Mouse (Mus musculus): ENCODE results near the gene Slc16a10. TPM values are rescaled to one million over a fixed set of nuclear protein-coding genes. Genes with fewer than 3 reads are reported as not detected.

Gene Slc16a10
- polyA plus RNA-seq, 1 experiment from 2014 or later = 3.3 TPM

GRCm38 (mm10) chr10:40146451-40146850 is 4.4 kb upstream of the Slc16a10 start:
- Histone ChIP-seq H3K9ac (replicated peaks) (no peak overlapping the region), H3K4me2 (replicated peaks) (no peak overlapping the region), H3K36me3 (no peaks in the 10 kb centered on the region), H3K9me3 (no peaks in the 10 kb centered on the region), H3K27me3 (no peaks in the 10 kb centered on the region), H3K4me1 (peaks cover 7% of the 10 kb centered on the region), H3K4me3 (no peak overlapping the region), H3K27ac (replicated peaks) (no peak overlapping the region)
- ATAC-seq (replicated peaks) = no peak
- 82% methylated on average over 3 of the region's 3 CpGs for WGBS

- Histone ChIP-seq H3K9ac (replicated peaks) (no peak overlapping the region), H3K9me3 (no peaks in the 10 kb centered on the region), H3K4me3 (no peak overlapping the region), H3K27me3 (no peaks in the 10 kb centered on the region), H3K4me2 (replicated peaks) (no peak overlapping the region), H3K4me1 (peaks cover 11% of the 10 kb centered on the region), H3K27ac (replicated peaks) (no peak overlapping the region), H3K36me3 (no peaks in the 10 kb centered on the region)
- ATAC-seq (replicated peaks) = no peak
- 78% methylated on average over 1 of the region's 1 CpGs for WGBS
Observed at GRCm38 (mm10) chr10:40144815-40145214, 2.8 kb upstream of the Slc16a10 start.

GRCm38 (mm10) chr10:40141016-40141851 is 824 bp downstream of the Slc16a10 start:
- 32% methylated on average over 27 of the region's 27 CpGs for WGBS

GRCm38 (mm10) chr10:40139646-40140045 is 2.4 kb downstream of the Slc16a10 start:
- Histone ChIP-seq H3K27me3 (no peaks in the 10 kb centered on the region), H3K36me3 (no peaks in the 10 kb centered on the region), H3K9ac (replicated peaks) (no peak overlapping the region), H3K27ac (replicated peaks) (no peak overlapping the region), H3K9me3 (no peaks in the 10 kb centered on the region), H3K4me1 (peaks cover 11% of the 10 kb centered on the region), H3K4me2 (replicated peaks) (no peak overlapping the region), H3K4me3 (no peak overlapping the region)
- ATAC-seq (replicated peaks) = no peak
- 92% methylated on average over 4 of the region's 4 CpGs for WGBS

More at GRCm38 (mm10) chr10:40141016-40141851, 824 bp downstream of the Slc16a10 start:
- ATAC-seq (replicated peaks) = no peak; the same call in 1 of the 2 replicates
- peak overlapping the region; percentile 51 for H3K9ac ChIP-seq (replicated peaks)
- H3K4me1 ChIP-seq = peaks cover 11% of the 10 kb centered on the region
- no peaks in the 10 kb centered on the region for H3K36me3 ChIP-seq
- H3K4me2 ChIP-seq (replicated peaks) = peak overlapping the region; percentile 81
- H3K27ac ChIP-seq (replicated peaks) = no peak overlapping the region
- peak overlapping the region; percentile 58 for H3K4me3 ChIP-seq
- no peaks in the 10 kb centered on the region for H3K9me3 ChIP-seq
- H3K27me3 ChIP-seq = no peaks in the 10 kb centered on the region

GRCm38 (mm10) chr10:40135807-40136778 is 6.0 kb downstream of the Slc16a10 start:
- ATAC-seq (replicated peaks) = no peak
- Histone ChIP-seq H3K4me2 (replicated peaks) (no peak overlapping the region), H3K9ac (replicated peaks) (no peak overlapping the region), H3K4me1 (peaks cover 1% of the 10 kb centered on the region; the same call in 1 of the 2 replicates), H3K36me3 (no peaks in the 10 kb centered on the region), H3K27ac (replicated peaks) (no peak overlapping the region), H3K27me3 (no peaks in the 10 kb centered on the region), H3K9me3 (no peaks in the 10 kb centered on the region), H3K4me3 (no peak overlapping the region)
- 65% methylated on average over 9 of the region's 9 CpGs for WGBS

GRCm38 (mm10) chr10:40134906-40135305 is 7.2 kb downstream of the Slc16a10 start:
- Histone ChIP-seq H3K36me3 (no peaks in the 10 kb centered on the region), H3K9me3 (no peaks in the 10 kb centered on the region), H3K4me3 (no peak overlapping the region), H3K9ac (replicated peaks) (no peak overlapping the region), H3K4me2 (replicated peaks) (no peak overlapping the region), H3K27ac (replicated peaks) (no peak overlapping the region), H3K27me3 (no peaks in the 10 kb centered on the region), H3K4me1 (no peaks in the 10 kb centered on the region)
- ATAC-seq (replicated peaks) = no peak
- 88% methylated on average over 6 of the region's 6 CpGs for WGBS

GRCm38 (mm10) chr10:40133636-40134035 is 8.4 kb downstream of the Slc16a10 start:
- H3K9ac ChIP-seq (replicated peaks) = no peak overlapping the region
- no peaks in the 10 kb centered on the region for H3K36me3 ChIP-seq
- H3K27ac ChIP-seq (replicated peaks) = no peak overlapping the region
- no peaks in the 10 kb centered on the region for H3K4me1 ChIP-seq
- no peaks in the 10 kb centered on the region for H3K9me3 ChIP-seq
- no peak for ATAC-seq (replicated peaks)
- H3K4me3 ChIP-seq = no peak overlapping the region
- WGBS = 88% methylated on average over 1 of the region's 1 CpGs
- H3K27me3 ChIP-seq = no peaks in the 10 kb centered on the region
- H3K4me2 ChIP-seq (replicated peaks) = no peak overlapping the region

GRCm38 (mm10) chr10:40131690-40132418 is 10.2 kb downstream of the Slc16a10 start:
- no peak overlapping the region for H3K27ac ChIP-seq (replicated peaks)
- H3K27me3 ChIP-seq = no peaks in the 10 kb centered on the region
- no peak overlapping the region for H3K4me2 ChIP-seq (replicated peaks)
- no peak overlapping the region for H3K9ac ChIP-seq (replicated peaks)
- ATAC-seq (replicated peaks) = no peak
- H3K4me3 ChIP-seq = no peak overlapping the region
- no peaks in the 10 kb centered on the region for H3K9me3 ChIP-seq
- H3K36me3 ChIP-seq = no peaks in the 10 kb centered on the region
- WGBS = 91% methylated on average over 9 of the region's 9 CpGs
- H3K4me1 ChIP-seq = no peaks in the 10 kb centered on the region

GRCm38 (mm10) chr10:40130126-40130525 is 11.9 kb downstream of the Slc16a10 start:
- WGBS = 81% methylated on average over 1 of the region's 1 CpGs
- H3K27ac ChIP-seq (replicated peaks) = no peak overlapping the region
- no peaks in the 10 kb centered on the region for H3K36me3 ChIP-seq
- no peaks in the 10 kb centered on the region for H3K4me1 ChIP-seq
- H3K27me3 ChIP-seq = no peaks in the 10 kb centered on the region
- ATAC-seq (replicated peaks) = no peak
- no peaks in the 10 kb centered on the region for H3K9me3 ChIP-seq
- H3K9ac ChIP-seq (replicated peaks) = no peak overlapping the region
- H3K4me2 ChIP-seq (replicated peaks) = no peak overlapping the region
- H3K4me3 ChIP-seq = no peak overlapping the region

- no peak overlapping the region for H3K27ac ChIP-seq (replicated peaks)
- no peaks in the 10 kb centered on the region for H3K4me1 ChIP-seq
- H3K4me3 ChIP-seq = no peak overlapping the region
- ATAC-seq (replicated peaks) = no peak
- no peaks in the 10 kb centered on the region for H3K36me3 ChIP-seq
- H3K27me3 ChIP-seq = no peaks in the 10 kb centered on the region
- H3K4me2 ChIP-seq (replicated peaks) = no peak overlapping the region
- no peak overlapping the region for H3K9ac ChIP-seq (replicated peaks)
- H3K9me3 ChIP-seq = no peaks in the 10 kb centered on the region
Observed at GRCm38 (mm10) chr10:40129134-40129533, 12.9 kb downstream of the Slc16a10 start.

GRCm38 (mm10) chr10:40128497-40128896 is 13.6 kb downstream of the Slc16a10 start:
- H3K4me2 ChIP-seq (replicated peaks) = no peak overlapping the region
- H3K36me3 ChIP-seq = no peaks in the 10 kb centered on the region
- no peak overlapping the region for H3K27ac ChIP-seq (replicated peaks)
- 90% methylated on average over 7 of the region's 7 CpGs for WGBS
- H3K4me1 ChIP-seq = no peaks in the 10 kb centered on the region
- H3K9me3 ChIP-seq = no peaks in the 10 kb centered on the region
- no peak for ATAC-seq (replicated peaks)
- H3K9ac ChIP-seq (replicated peaks) = no peak overlapping the region
- no peaks in the 10 kb centered on the region for H3K27me3 ChIP-seq
- no peak overlapping the region for H3K4me3 ChIP-seq

Measured in forebrain, embryonic 15.5 days (tissue).